Mouse (Mus musculus) liver, embryonic 11.5 days (tissue): ENCODE measurements around the gene Rps6kb1. TPM values are rescaled to one million over a fixed set of nuclear protein-coding genes. Genes with fewer than 3 reads are reported as not detected.

Experiments
- ATAC-seq: fragments of 200-750 bp; cut with Nextera tagmentation; replicated peaks from 2 replicates; pipeline ENCODE4 v1.8.0; 2017; ENCODE audit warnings: moderate number of reproducible peaks, mild to moderate bottlenecking, moderate TSS enrichment, moderate library complexity; ENCODE audit not compliant: low FRiP score
- DNase-seq: peaks from one replicate; pipeline ENCODE4 v3.0.0-alpha.2; 2017; ENCODE audit warnings: low spot score
- H3K27ac ChIP-seq: fragments of 300-500 bp; sonication (generic); 2 replicates; pipeline ENCODE4 v1.5.1; 2014; ENCODE audit warnings: mild to moderate bottlenecking, low read depth, low read length, control low read depth
- H3K27me3 ChIP-seq: fragments of 300-500 bp; sonication (generic); replicated peaks from 2 replicates; pipeline ENCODE4 v1.6.1; 2014; ENCODE audit warnings: low read length, mixed read lengths; ENCODE audit not compliant: control insufficient read depth, insufficient read depth
- H3K36me3 ChIP-seq: fragments of 300-500 bp; sonication (generic); 2 replicates; pipeline ENCODE4 v1.6.1; 2014; ENCODE audit warnings: mild to moderate bottlenecking, low read length, moderate library complexity, mixed read lengths; ENCODE audit not compliant: control insufficient read depth, insufficient read depth
- H3K4me1 ChIP-seq: fragments of 300-500 bp; sonication (generic); replicated peaks from 2 replicates; pipeline ENCODE4 v1.6.1; 2014; ENCODE audit warnings: low read length, mixed read lengths; ENCODE audit not compliant: control insufficient read depth, insufficient read depth
- H3K4me2 ChIP-seq: fragments of 300-500 bp; sonication (generic); 2 replicates; pipeline ENCODE4 v1.6.1; 2014; ENCODE audit warnings: mild to moderate bottlenecking, control low read depth, moderate library complexity
- H3K4me3 ChIP-seq: fragments of 300-500 bp; sonication (generic); 2 replicates; pipeline ENCODE4 v1.5.1; 2014; ENCODE audit warnings: low read depth, low read length, control low read depth
- H3K9ac ChIP-seq: fragments of 300-500 bp; sonication (generic); 2 replicates; pipeline ENCODE4 v1.6.1; 2014; ENCODE audit warnings: low read depth, low read length, control low read depth
- H3K9me3 ChIP-seq: fragments of 300-500 bp; sonication (generic); 2 replicates; pipeline ENCODE4 v1.6.1; 2016; ENCODE audit warnings: low read length, inconsistent platforms, mixed read lengths; ENCODE audit not compliant: control insufficient read depth
- WGBS: fragments of 180-500 bp; shearing (Covaris S2); extraction: QIAGEN DNeasy Blood & Tissue Kit; methylation state at CpG from one replicate; pipeline ENCODE4 v1.1.7; 2014; 5-methylcytosine and 5-hydroxymethylcytosine counted together
- polyA plus RNA-seq: library from polyadenylated mRNA; unstranded; fragments of >200 nt; fragmentation: Nextera tagmentation; extraction: Ambion mirVana; gene quantifications from 2 replicates; pipeline ENCODE4 v1.2.1, GENCODE M21; 2014

Rps6kb1 gene
- polyA plus RNA-seq: 48.4 and 50.9 TPM in 2 replicates

DNA sequence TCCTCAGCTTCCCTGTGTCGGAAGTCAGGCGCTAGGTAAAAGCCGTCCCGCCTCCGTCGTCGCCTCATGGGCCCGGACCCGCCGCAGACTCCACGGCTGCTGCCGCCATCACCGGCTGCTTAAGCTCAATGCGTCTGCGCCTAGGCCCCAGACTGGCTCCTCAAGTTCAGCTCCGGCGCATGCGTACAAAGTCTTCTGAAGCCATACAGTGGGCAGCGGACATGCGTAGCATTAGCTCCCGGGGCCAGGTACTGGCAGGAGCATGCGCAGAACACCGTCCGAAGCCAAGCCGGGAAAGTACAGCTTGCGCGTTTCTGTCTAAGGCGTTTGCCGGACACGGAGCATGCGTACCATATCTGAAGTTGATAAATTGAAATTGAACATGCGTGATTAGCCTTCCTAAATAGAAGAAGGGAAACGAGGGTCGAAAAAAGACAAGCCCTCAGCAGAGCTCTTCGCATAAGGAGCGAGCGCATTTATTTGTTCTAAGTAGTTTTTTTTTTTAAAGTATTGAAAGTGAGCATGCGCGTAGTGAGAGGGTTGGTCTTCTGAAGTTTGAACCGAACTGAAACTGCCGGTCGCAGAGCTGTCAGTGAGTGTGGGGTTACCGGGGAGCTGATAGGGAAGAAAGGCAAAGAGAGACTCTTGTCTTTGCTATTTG lies at the start of gene Rps6kb1, which contains the start of gene Tubd1:
Rps6kb1 (minus strand) TSS at position 167 of the 661 bp plus-strand sequence.
Tubd1 (plus strand) TSS at position 353 of the 661 bp plus-strand sequence.
- Histone ChIP-seq H3K27me3 (no peaks in the 10 kb centered on the region), H3K9me3 (no peaks in the 10 kb centered on the region), H3K4me2 (peak within 1 kb of the TSS; percentile 70), H3K4me3 (peak within 1 kb of the TSS; percentile 81), H3K9ac (peak within 1 kb of the TSS; percentile 90), H3K4me1 (peaks cover 8% of the 10 kb centered on the region), H3K27ac (peak within 1 kb of the TSS; percentile 69), H3K36me3 (peaks cover 5% of the 10 kb centered on the region; the same call in 1 of the 2 replicates)
- whole genome bisulfite sequencing: under 1% methylated on average over 43 of the region's 43 CpGs
- ATAC-seq (peak; percentile 98), DNase-seq (peak; percentile 95)

GRCm38 (mm10) chr11:86593443-86593842 lies 48.8 kb upstream of the Rps6kb1 start:
- peaks cover 37% of the 10 kb centered on the region for H3K4me1 ChIP-seq
- WGBS: 75% methylated on average over 5 of the region's 5 CpGs
- H3K27me3 ChIP-seq: no peaks in the 10 kb centered on the region
- H3K4me2 ChIP-seq: peak overlapping the region; percentile 48
- no peaks in the 10 kb centered on the region for H3K36me3 ChIP-seq
- H3K9ac ChIP-seq: no peak overlapping the region; the same call in 1 of the 2 replicates
- ATAC-seq (no peak), DNase-seq (no peak)
- no peaks in the 10 kb centered on the region for H3K9me3 ChIP-seq
- peak overlapping the region; percentile 70 for H3K27ac ChIP-seq
- H3K4me3 ChIP-seq: no peak overlapping the region

DNA sequence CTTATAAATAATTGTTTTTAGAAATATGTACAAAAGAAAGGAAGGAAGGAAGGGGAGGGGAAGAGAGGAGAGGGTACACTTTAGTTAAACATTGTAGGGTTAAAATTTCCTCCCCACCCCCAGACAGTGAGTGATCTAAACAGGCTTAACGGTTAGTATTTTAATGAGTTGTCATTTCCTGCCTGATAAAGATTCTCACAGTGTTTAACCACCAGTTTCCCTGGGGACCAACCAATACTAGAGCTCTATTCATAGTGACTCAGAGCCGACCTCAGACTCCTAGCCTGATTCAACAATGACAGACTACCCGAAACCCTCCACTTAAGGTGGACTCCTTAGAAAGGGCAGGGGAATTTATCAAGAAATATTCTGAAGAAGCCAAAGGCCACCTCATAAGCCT lies 48.4 kb upstream of the Rps6kb1 start:
- Histone ChIP-seq H3K4me2 (peak overlapping the region; percentile 48), H3K9me3 (no peaks in the 10 kb centered on the region), H3K9ac (no peak overlapping the region; the same call in 1 of the 2 replicates), H3K27me3 (no peaks in the 10 kb centered on the region), H3K4me1 (peaks cover 40% of the 10 kb centered on the region), H3K4me3 (no peak overlapping the region), H3K36me3 (no peaks in the 10 kb centered on the region), H3K27ac (peak overlapping the region; percentile 88)
- no peak for DNase-seq
- ATAC-seq: peak; percentile 79
- WGBS: 15% methylated on average over 3 of the region's 3 CpGs

GRCm38 (mm10) chr11:86591931-86592616 lies 47.5 kb upstream of the Rps6kb1 start:
- DNase-seq (no peak), ATAC-seq (no peak)
- Histone ChIP-seq H3K36me3 (no peaks in the 10 kb centered on the region), H3K9ac (peak overlapping the region; percentile 43), H3K9me3 (no peaks in the 10 kb centered on the region), H3K4me2 (peak overlapping the region; percentile 37), H3K27me3 (no peaks in the 10 kb centered on the region), H3K4me1 (peaks cover 47% of the 10 kb centered on the region), H3K4me3 (no peak overlapping the region), H3K27ac (peak overlapping the region; percentile 88)
- WGBS: 75% methylated on average over 2 of the region's 2 CpGs

DNA sequence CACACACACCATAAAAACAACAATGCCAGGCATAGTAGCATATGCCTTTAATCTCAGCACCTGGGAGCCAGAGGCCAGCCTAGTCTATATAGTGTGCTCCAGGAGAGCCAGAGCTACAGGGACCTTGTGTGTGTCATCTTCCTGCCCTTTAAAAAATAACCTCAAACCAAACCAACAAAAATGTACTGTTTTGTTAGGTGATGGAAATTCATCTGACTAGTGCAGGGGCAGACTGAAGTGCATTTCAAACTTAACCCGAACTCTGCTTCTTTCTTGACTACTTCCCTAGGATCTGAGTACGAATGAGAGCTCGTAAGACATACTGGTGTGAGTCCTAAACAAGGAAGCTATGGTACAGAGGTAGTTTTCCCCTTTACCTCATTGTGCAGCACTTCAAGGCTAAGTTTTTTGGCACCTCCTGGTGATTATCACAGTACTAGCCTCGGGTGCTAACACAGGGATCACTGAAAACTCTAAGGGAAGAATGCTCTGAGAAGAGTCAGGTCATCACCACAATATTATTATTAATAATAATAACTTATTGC lies 46.8 kb upstream of the Rps6kb1 start:
- Histone ChIP-seq H3K36me3 (no peaks in the 10 kb centered on the region), H3K9me3 (no peaks in the 10 kb centered on the region), H3K9ac (no peak overlapping the region), H3K4me3 (no peak overlapping the region), H3K27ac (no peak overlapping the region), H3K4me1 (peaks cover 54% of the 10 kb centered on the region), H3K4me2 (no peak overlapping the region), H3K27me3 (no peaks in the 10 kb centered on the region)
- 70% methylated on average over 4 of the region's 4 CpGs for WGBS
- DNase-seq: no peak
- no peak for ATAC-seq

DNA sequence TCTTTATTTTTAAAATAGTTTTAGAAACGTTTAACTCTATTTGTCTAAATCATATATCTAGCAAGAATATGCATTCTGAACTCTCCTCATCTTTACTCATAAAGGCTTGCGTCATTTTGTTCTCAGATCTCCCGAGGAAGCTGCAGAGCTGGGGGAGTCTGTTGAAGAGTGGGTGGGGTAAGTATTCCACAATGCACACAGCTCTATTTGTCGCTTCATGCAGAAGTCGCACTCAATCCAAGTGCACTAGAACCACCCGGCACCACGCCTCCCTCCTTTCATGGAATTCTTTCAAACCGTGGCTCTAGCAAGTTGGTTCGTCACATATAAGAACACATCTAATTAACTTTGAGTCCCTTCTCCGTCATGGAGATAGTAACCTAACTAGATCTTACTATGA lies 46.0 kb upstream of the Rps6kb1 start:
- no peaks in the 10 kb centered on the region for H3K36me3 ChIP-seq
- H3K9me3 ChIP-seq: no peaks in the 10 kb centered on the region
- H3K4me3 ChIP-seq: no peak overlapping the region
- peaks cover 56% of the 10 kb centered on the region for H3K4me1 ChIP-seq
- no peak overlapping the region for H3K4me2 ChIP-seq
- WGBS: 89% methylated on average over 10 of the region's 10 CpGs
- H3K9ac ChIP-seq: no peak overlapping the region
- H3K27ac ChIP-seq: no peak overlapping the region
- no peak for ATAC-seq
- H3K27me3 ChIP-seq: no peaks in the 10 kb centered on the region
- no peak for DNase-seq

- Histone ChIP-seq H3K4me1 (peaks cover 59% of the 10 kb centered on the region), H3K27ac (no peak overlapping the region), H3K4me3 (no peak overlapping the region), H3K9ac (no peak overlapping the region), H3K27me3 (no peaks in the 10 kb centered on the region), H3K9me3 (no peaks in the 10 kb centered on the region), H3K36me3 (peaks cover under 1% of the 10 kb centered on the region; the same call in 1 of the 2 replicates), H3K4me2 (no peak overlapping the region)
- DNase-seq: no peak
- ATAC-seq: no peak
- WGBS: 93% methylated on average over 4 of the region's 4 CpGs
Measured at GRCm38 (mm10) chr11:86590066-86590465, 45.5 kb upstream of the Rps6kb1 start.

GRCm38 (mm10) chr11:86588583-86589298 lies 44.1 kb upstream of the Rps6kb1 start:
- Histone ChIP-seq H3K4me3 (no peak overlapping the region), H3K9me3 (no peaks in the 10 kb centered on the region), H3K4me1 (peaks cover 56% of the 10 kb centered on the region), H3K9ac (no peak overlapping the region), H3K27me3 (no peaks in the 10 kb centered on the region), H3K4me2 (no peak overlapping the region), H3K27ac (no peak overlapping the region), H3K36me3 (peaks cover 3% of the 10 kb centered on the region; the same call in 1 of the 2 replicates)
- no peak for DNase-seq
- 83% methylated on average over 4 of the region's 4 CpGs for WGBS
- ATAC-seq: no peak
